Mouse (Mus musculus): ENCODE data around the gene Gm17571. TPM values are rescaled to one million over a fixed set of nuclear protein-coding genes. Genes with fewer than 3 reads are reported as not detected.

The Gm17571 gene
- polyA plus RNA-seq, 1 experiment from 2014 or later: not detected

DNA sequence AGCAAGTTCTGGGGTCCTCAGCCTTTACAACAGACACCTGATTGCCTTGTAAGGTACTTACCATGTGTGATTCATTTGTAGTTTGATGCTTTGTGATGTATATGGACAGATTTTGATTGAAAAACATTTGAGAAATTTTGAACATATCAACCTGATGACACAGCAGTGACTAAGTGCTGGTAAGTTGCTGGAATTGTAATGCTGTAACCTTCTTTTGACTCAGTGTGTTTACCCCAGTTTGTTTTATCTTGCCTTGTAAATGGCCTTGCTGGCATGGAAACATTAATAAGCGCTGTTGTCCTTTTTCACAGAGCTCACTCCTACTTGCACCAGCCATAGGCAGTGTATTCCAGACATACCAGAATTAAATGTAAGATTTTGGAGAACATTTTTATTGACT, 14.4 kb upstream of the Gm17571 start:
- Histone ChIP-seq H3K27ac (ENCODE audit: low read depth, low read length) (no peak overlapping the region), H3K36me3 (ENCODE audit: control insufficient read depth, insufficient read depth, low read length) (no peaks in the 10 kb centered on the region), H3K4me3 (ENCODE audit: low read depth, low read length) (no peak overlapping the region), H3K4me1 (ENCODE audit: control insufficient read depth, insufficient read depth, low read length) (no peaks in the 10 kb centered on the region), H3K27me3 (ENCODE audit: control insufficient read depth, insufficient read depth, low read length) (no peaks in the 10 kb centered on the region), H3K9me3 (ENCODE audit: control insufficient read depth, low read length) (no peaks in the 10 kb centered on the region), H3K4me2 (ENCODE audit: low read depth, low read length) (no peak overlapping the region), H3K9ac (replicated peaks; ENCODE audit: low read depth, low read length) (no peak overlapping the region)
- 94% methylated on average over 1 of the region's 1 CpGs for WGBS
- no peak for ATAC-seq (ENCODE audit: low read depth)

DNA sequence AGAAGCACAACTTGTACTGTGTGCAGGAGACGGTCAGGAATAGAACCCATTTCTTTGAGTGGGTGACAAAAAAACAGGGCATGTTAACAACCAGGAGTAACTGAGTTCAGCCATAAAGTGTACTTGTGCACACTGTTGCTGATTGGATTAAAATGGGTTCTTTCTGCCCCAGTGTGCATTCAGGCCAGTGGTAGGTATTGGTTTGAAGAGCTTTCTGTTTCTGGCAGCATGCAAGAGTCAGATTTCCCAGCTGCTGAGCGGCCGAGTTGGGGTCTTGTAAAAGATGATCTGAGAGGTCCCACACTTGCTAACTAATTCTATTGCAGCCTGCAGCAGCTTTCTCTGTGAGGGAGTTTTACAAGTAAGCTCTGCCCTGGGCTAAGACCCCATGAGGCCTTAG, 13.5 kb upstream of the Gm17571 start:
- no peaks in the 10 kb centered on the region for H3K36me3 ChIP-seq (ENCODE audit: control insufficient read depth, insufficient read depth, low read length)
- H3K27ac ChIP-seq (ENCODE audit: low read depth, low read length): no peak overlapping the region
- 88% methylated on average over 3 of the region's 3 CpGs for WGBS
- no peaks in the 10 kb centered on the region for H3K9me3 ChIP-seq (ENCODE audit: control insufficient read depth, low read length)
- no peaks in the 10 kb centered on the region for H3K27me3 ChIP-seq (ENCODE audit: control insufficient read depth, insufficient read depth, low read length)
- no peak overlapping the region for H3K4me3 ChIP-seq (ENCODE audit: low read depth, low read length)
- no peak overlapping the region for H3K4me2 ChIP-seq (ENCODE audit: low read depth, low read length)
- H3K4me1 ChIP-seq (ENCODE audit: control insufficient read depth, insufficient read depth, low read length): no peaks in the 10 kb centered on the region
- no peak for ATAC-seq (ENCODE audit: low read depth)
- no peak overlapping the region for H3K9ac ChIP-seq (replicated peaks; ENCODE audit: low read depth, low read length)

DNA sequence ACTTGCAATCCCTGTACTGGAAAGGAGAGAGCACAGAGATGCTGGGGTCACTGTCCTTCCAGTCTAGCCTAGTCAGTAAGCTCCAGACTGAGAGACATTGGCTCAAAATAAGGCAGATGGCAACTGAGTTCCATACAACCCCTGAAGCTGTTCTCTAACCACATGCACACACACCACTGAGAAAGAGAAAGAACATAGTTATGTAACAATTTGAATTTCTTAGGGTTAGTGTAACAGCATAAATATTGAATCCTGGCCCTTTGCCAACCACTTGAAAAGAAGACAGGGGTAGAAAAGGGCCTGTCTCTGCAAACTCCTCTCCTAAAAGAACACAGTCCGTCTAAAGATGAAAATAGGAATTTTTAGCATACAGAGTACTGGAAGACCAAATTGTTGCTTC, 12.8 kb upstream of the Gm17571 start:
- ATAC-seq (ENCODE audit: low read depth): no peak
- Histone ChIP-seq H3K4me3 (ENCODE audit: low read depth, low read length) (no peak overlapping the region), H3K36me3 (ENCODE audit: control insufficient read depth, insufficient read depth, low read length) (no peaks in the 10 kb centered on the region), H3K4me1 (ENCODE audit: control insufficient read depth, insufficient read depth, low read length) (peaks cover 3% of the 10 kb centered on the region; the same call in 1 of the 2 replicates), H3K27ac (ENCODE audit: low read depth, low read length) (no peak overlapping the region), H3K9me3 (ENCODE audit: control insufficient read depth, low read length) (no peaks in the 10 kb centered on the region), H3K27me3 (ENCODE audit: control insufficient read depth, insufficient read depth, low read length) (no peaks in the 10 kb centered on the region), H3K4me2 (ENCODE audit: low read depth, low read length) (no peak overlapping the region), H3K9ac (replicated peaks; ENCODE audit: low read depth, low read length) (no peak overlapping the region)
- WGBS: 38% methylated on average over 1 of the region's 1 CpGs

DNA sequence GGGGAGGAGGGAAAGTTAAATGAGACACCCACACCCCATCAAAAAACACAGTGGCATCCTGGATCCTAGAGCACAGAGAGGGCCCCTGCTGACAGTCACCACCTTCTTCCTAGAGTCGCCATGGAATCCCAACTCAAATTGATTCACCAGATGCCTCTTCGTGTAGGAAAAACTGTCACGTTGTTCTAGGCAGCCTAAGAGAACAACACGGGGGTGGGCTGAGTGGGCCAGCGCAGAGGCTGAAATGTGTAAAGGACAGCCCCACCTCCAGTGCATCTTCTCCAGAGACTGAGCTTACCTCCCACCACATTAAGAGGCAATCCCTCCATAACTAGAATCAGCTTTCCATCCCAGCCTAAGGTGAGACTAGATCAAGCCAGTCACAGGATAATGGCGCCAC, 11.2 kb upstream of the Gm17571 start:
- no peak overlapping the region for H3K27ac ChIP-seq (ENCODE audit: low read depth, low read length)
- no peak for ATAC-seq (ENCODE audit: low read depth)
- no peaks in the 10 kb centered on the region for H3K27me3 ChIP-seq (ENCODE audit: control insufficient read depth, insufficient read depth, low read length)
- peaks cover 3% of the 10 kb centered on the region; the same call in 1 of the 2 replicates for H3K4me1 ChIP-seq (ENCODE audit: control insufficient read depth, insufficient read depth, low read length)
- no peak overlapping the region for H3K4me2 ChIP-seq (ENCODE audit: low read depth, low read length)
- H3K36me3 ChIP-seq (ENCODE audit: control insufficient read depth, insufficient read depth, low read length): no peaks in the 10 kb centered on the region
- H3K9me3 ChIP-seq (ENCODE audit: control insufficient read depth, low read length): no peaks in the 10 kb centered on the region
- WGBS: 82% methylated on average over 6 of the region's 6 CpGs
- no peak overlapping the region for H3K4me3 ChIP-seq (ENCODE audit: low read depth, low read length)
- H3K9ac ChIP-seq (replicated peaks; ENCODE audit: low read depth, low read length): no peak overlapping the region

DNA sequence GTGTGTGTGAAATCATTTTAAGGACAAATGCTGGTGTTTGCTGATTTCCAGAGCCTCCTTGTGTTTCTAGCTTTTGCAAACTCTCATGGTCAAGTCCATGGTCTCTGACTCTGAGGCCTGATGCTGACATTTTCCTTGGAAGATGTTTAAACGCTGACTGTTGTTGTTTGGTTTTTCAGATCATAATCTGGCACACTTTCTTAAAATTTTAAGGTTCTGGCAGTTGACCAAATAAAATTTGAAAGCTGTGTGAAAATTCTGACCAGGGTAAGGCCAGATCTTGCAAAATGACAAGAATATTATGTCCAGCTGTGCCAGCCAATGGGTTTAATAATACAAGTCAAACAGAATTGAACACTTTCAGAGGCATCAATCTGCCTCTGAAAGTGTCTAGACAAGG, 8.7 kb upstream of the Gm17571 start:
- Histone ChIP-seq H3K36me3 (ENCODE audit: control insufficient read depth, insufficient read depth, low read length) (no peaks in the 10 kb centered on the region), H3K4me3 (ENCODE audit: low read depth, low read length) (no peak overlapping the region), H3K4me2 (ENCODE audit: low read depth, low read length) (no peak overlapping the region), H3K9me3 (ENCODE audit: control insufficient read depth, low read length) (no peaks in the 10 kb centered on the region), H3K27ac (ENCODE audit: low read depth, low read length) (no peak overlapping the region), H3K9ac (replicated peaks; ENCODE audit: low read depth, low read length) (no peak overlapping the region), H3K27me3 (ENCODE audit: control insufficient read depth, insufficient read depth, low read length) (no peaks in the 10 kb centered on the region), H3K4me1 (ENCODE audit: control insufficient read depth, insufficient read depth, low read length) (peaks cover 7% of the 10 kb centered on the region; the same call in 1 of the 2 replicates)
- WGBS: 78% methylated on average over 1 of the region's 1 CpGs
- ATAC-seq (ENCODE audit: low read depth): no peak

DNA sequence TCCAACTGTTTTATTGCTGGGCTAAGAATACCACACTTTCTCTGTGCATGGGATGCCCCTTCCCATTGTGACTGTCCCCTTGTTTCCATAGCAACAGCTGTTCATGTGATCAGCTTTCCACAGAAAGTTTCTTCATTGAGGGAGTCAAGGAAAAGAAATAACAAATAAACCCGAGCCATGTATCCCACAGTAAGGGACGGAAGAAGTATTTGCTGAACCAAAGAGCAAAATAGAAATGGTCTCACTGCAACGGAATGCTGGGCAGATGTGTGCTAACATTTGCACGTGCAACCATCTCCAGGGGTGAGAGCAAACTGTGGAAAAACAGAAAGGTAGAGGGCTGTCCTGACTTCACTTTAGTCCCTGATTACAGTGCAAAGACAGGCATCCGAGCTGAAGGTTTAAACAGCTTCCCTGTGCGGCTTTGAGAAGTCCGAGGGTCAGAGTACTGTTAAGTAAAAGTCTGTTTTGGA, 8.1 kb upstream of the Gm17571 start:
- 22% methylated on average over 7 of the region's 7 CpGs for WGBS
- Histone ChIP-seq H3K9me3 (ENCODE audit: control insufficient read depth, low read length) (no peaks in the 10 kb centered on the region), H3K27me3 (ENCODE audit: control insufficient read depth, insufficient read depth, low read length) (no peaks in the 10 kb centered on the region), H3K36me3 (ENCODE audit: control insufficient read depth, insufficient read depth, low read length) (no peaks in the 10 kb centered on the region), H3K4me3 (ENCODE audit: low read depth, low read length) (no peak overlapping the region), H3K4me2 (ENCODE audit: low read depth, low read length) (0 out of 2 replicates have a peak overlapping the region, but pooled peaks have one; percentile 14), H3K9ac (replicated peaks; ENCODE audit: low read depth, low read length) (no peak overlapping the region), H3K27ac (ENCODE audit: low read depth, low read length) (no peak overlapping the region), H3K4me1 (ENCODE audit: control insufficient read depth, insufficient read depth, low read length) (peaks cover 7% of the 10 kb centered on the region; the same call in 1 of the 2 replicates)
- peak; percentile 49; the same call in 1 of the 2 replicates for ATAC-seq (ENCODE audit: low read depth)

DNA sequence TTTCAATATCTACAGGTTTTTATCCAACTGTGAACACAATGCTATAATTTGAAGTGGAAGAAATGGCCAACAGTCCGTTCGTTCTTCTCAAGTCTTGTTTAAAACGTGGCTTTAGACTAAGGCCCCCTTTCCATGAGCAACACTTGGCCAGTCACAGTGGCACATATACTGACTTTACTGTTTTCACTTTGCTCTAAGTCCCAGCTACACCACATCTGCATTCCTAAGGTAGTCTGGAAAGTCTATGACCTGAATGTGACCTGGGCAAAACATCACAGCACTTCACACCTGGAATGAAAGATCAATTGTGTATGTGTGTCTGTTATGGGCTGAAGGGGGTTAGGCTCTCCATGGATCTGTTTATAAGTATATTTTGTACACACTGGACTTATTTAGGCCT, 2.2 kb upstream of the Gm17571 start:
- no peak overlapping the region for H3K9ac ChIP-seq (replicated peaks; ENCODE audit: low read depth, low read length)
- no peak for ATAC-seq (ENCODE audit: low read depth)
- no peak overlapping the region for H3K4me3 ChIP-seq (ENCODE audit: low read depth, low read length)
- peaks cover 7% of the 10 kb centered on the region; the same call in 1 of the 2 replicates for H3K4me1 ChIP-seq (ENCODE audit: control insufficient read depth, insufficient read depth, low read length)
- 91% methylated on average over 3 of the region's 3 CpGs for WGBS
- no peak overlapping the region for H3K4me2 ChIP-seq (ENCODE audit: low read depth, low read length)
- no peaks in the 10 kb centered on the region for H3K36me3 ChIP-seq (ENCODE audit: control insufficient read depth, insufficient read depth, low read length)
- no peak overlapping the region for H3K27ac ChIP-seq (ENCODE audit: low read depth, low read length)
- no peaks in the 10 kb centered on the region for H3K9me3 ChIP-seq (ENCODE audit: control insufficient read depth, low read length)
- H3K27me3 ChIP-seq (ENCODE audit: control insufficient read depth, insufficient read depth, low read length): no peaks in the 10 kb centered on the region

DNA sequence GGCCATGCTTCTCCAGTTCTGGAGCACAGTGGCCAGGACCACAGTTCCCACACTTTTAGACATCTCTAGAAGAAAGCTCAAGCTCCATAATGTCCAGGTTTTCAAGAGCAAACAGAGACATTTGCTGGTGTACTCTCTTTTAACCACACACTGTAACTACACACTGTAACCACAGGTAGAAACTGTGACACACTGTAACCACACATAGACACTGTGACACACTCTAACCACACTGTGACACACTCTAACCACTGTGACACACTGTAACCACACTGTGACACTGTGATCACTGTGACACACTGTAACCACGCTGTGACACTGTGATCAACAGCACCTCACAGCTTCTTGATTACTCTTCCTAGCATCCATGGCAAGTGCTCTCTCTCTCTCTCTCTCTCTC, 317 bp downstream of the Gm17571 start:
- Histone ChIP-seq H3K4me2 (ENCODE audit: low read depth, low read length) (no peak overlapping the region), H3K27ac (ENCODE audit: low read depth, low read length) (no peak overlapping the region), H3K4me3 (ENCODE audit: low read depth, low read length) (no peak overlapping the region), H3K9ac (replicated peaks; ENCODE audit: low read depth, low read length) (no peak overlapping the region), H3K36me3 (ENCODE audit: control insufficient read depth, insufficient read depth, low read length) (no peaks in the 10 kb centered on the region), H3K9me3 (ENCODE audit: control insufficient read depth, low read length) (no peaks in the 10 kb centered on the region), H3K27me3 (ENCODE audit: control insufficient read depth, insufficient read depth, low read length) (no peaks in the 10 kb centered on the region), H3K4me1 (ENCODE audit: control insufficient read depth, insufficient read depth, low read length) (peaks cover 7% of the 10 kb centered on the region; the same call in 1 of the 2 replicates)
- peak; percentile 61; the same call in 1 of the 2 replicates for ATAC-seq (ENCODE audit: low read depth)
- 90% methylated on average over 1 of the region's 1 CpGs for WGBS

DNA sequence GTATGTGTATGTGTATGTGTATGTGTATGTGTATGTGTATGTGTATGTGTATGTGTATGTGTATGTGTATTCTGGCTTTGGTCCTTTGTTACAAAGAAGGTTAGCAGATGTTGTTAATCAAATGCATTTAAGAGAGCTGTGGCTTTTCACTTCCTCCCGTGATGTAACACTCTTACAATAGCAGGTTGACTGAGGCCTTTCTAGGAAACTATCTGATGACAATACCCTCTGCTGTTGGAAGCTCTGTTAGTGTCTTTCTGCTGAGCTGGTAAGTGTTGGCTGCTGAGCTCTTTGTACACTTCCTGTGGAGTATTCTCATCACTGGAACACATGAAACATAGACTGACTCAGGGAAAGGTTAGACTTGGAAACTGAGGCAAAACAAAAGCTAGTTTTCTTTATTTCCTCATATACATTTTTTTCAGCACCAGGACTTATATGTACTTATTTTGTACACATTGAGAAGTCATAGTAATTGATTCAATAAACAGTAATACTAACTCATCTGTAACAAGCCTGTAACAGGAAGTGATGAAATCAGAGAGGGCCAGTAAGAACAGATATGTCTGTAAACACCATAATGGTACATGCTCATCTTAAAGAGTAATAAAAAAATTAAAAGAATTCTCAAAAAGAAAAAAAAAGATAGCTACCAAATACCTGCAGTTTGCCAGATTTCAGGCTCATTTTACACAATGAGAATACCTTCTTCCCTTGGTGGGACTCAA, 2.9 kb downstream of the Gm17571 start:
- Histone ChIP-seq H3K27me3 (ENCODE audit: control insufficient read depth, insufficient read depth, low read length) (no peaks in the 10 kb centered on the region), H3K9ac (replicated peaks; ENCODE audit: low read depth, low read length) (no peak overlapping the region), H3K4me3 (ENCODE audit: low read depth, low read length) (no peak overlapping the region), H3K4me2 (ENCODE audit: low read depth, low read length) (no peak overlapping the region), H3K36me3 (ENCODE audit: control insufficient read depth, insufficient read depth, low read length) (no peaks in the 10 kb centered on the region), H3K27ac (ENCODE audit: low read depth, low read length) (no peak overlapping the region), H3K9me3 (ENCODE audit: control insufficient read depth, low read length) (no peaks in the 10 kb centered on the region), H3K4me1 (ENCODE audit: control insufficient read depth, insufficient read depth, low read length) (no peaks in the 10 kb centered on the region)
- ATAC-seq (ENCODE audit: low read depth): no peak
- WGBS: 45% methylated on average over 1 of the region's 1 CpGs
